Comparison of ENCODE assay signal across 8 mouse cellular contexts in genomic region chr1:167914982-167915561, GRCm38 (mm10).
DNase-seq lines count a peak whose midpoint lies in the region; ATAC-seq and TF ChIP-seq lines count a peak whose summit lies in the region.

No protein-coding gene starts in this region.

- WGBS in forebrain, embryonic 14.5 days = 31% methylated on average over 7 of the region's 7 CpGs
- WGBS in hindbrain, embryonic 10.5 days = 30% methylated on average over 7 of the region's 7 CpGs
- 27% methylated on average over 7 of the region's 7 CpGs for WGBS in lung, embryonic 14.5 days

- no peak overlapping the region for H3K9ac ChIP-seq in forebrain, embryonic 14.5 days (ENCODE audit: low read length)
- no peak overlapping the region for H3K9ac ChIP-seq in lung, embryonic 14.5 days

- peak; percentile 81 for TF ChIP-seq CTCF in lung, embryonic 14.5 days (IDR thresholded peaks at IDR 0.05; ENCODE audit: low read depth)

- no peak overlapping the region for H3K27ac ChIP-seq in forebrain, embryonic 14.5 days (ENCODE audit: low read depth, low read length)
- 0 out of 2 replicates have a peak overlapping the region, but pooled peaks have one; percentile 62 for H3K27ac ChIP-seq in hindbrain, embryonic 10.5 days
- no peak overlapping the region for H3K27ac ChIP-seq in lung, embryonic 14.5 days (ENCODE audit: low read depth)

- H3K4me1 ChIP-seq in forebrain, embryonic 14.5 days (ENCODE audit: control insufficient read depth, insufficient read depth, low read length) = no peaks in the 10 kb centered on the region
- peaks cover 3% of the 10 kb centered on the region; the same call in 1 of the 2 replicates for H3K4me1 ChIP-seq in hindbrain, embryonic 10.5 days (replicated peaks)
- H3K4me1 ChIP-seq in lung, embryonic 14.5 days (ENCODE audit: insufficient read depth) = no peaks in the 10 kb centered on the region

- H3K36me3 ChIP-seq in forebrain, embryonic 14.5 days (ENCODE audit: control insufficient read depth, insufficient read depth, low read length) = no peaks in the 10 kb centered on the region
- H3K36me3 ChIP-seq in hindbrain, embryonic 10.5 days = no peaks in the 10 kb centered on the region
- no peaks in the 10 kb centered on the region for H3K36me3 ChIP-seq in lung, embryonic 14.5 days (ENCODE audit: insufficient read depth)

- H3K9me3 ChIP-seq in forebrain, embryonic 14.5 days (replicated peaks; ENCODE audit: control insufficient read depth, low read length) = no peaks in the 10 kb centered on the region; the same call in 1 of the 2 replicates
- H3K9me3 ChIP-seq in hindbrain, embryonic 10.5 days = no peaks in the 10 kb centered on the region
- no peaks in the 10 kb centered on the region for H3K9me3 ChIP-seq in lung, embryonic 14.5 days (ENCODE audit: low read depth, low read length)

- no peaks in the 10 kb centered on the region for H3K27me3 ChIP-seq in forebrain, embryonic 14.5 days (replicated peaks; ENCODE audit: control insufficient read depth, insufficient read depth, low read length)
- H3K27me3 ChIP-seq in hindbrain, embryonic 10.5 days (ENCODE audit: insufficient read depth, poor library complexity, severe bottlenecking) = no peaks in the 10 kb centered on the region
- no peaks in the 10 kb centered on the region for H3K27me3 ChIP-seq in lung, embryonic 14.5 days (ENCODE audit: insufficient read depth, low read length)

- H3K4me3 ChIP-seq in forebrain, embryonic 14.5 days (ENCODE audit: low read depth, low read length) = no peak overlapping the region
- no peak overlapping the region for H3K4me3 ChIP-seq in hindbrain, embryonic 10.5 days
- H3K4me3 ChIP-seq in lung, embryonic 14.5 days (ENCODE audit: low read depth, low read length) = no peak overlapping the region

- ATAC-seq in forebrain, embryonic 14.5 days = peak; percentile 77
- ATAC-seq in lung, embryonic 14.5 days (ENCODE audit: insufficient read depth) = peak; percentile 78

- DNase-seq in Muller cell, postnatal 12 days (ENCODE audit: inconsistent ontology term) = peak; percentile 37
- peak; percentile 35 for DNase-seq in cerebellum, adult 11 months
- peak; percentile 94 for DNase-seq in forebrain, embryonic 14.5 days (ENCODE audit: low spot score)
- peak; percentile 84 for DNase-seq in hindbrain, embryonic 10.5 days (ENCODE audit: low spot score)
- peak; percentile 66 to 86 for DNase-seq in layer of hippocampus, adult 8-10 months (ENCODE audit: low spot score in 2 of 2)
- peak; percentile 95 for DNase-seq in lung, embryonic 14.5 days
- DNase-seq in ovary, postnatal 36 days (ENCODE audit: low spot score) = peak; percentile 60
- peak; percentile 62 to 70 for DNase-seq in urinary bladder, postnatal 36 days (ENCODE audit: low spot score in 2 of 2)

- no peak overlapping the region for H3K4me2 ChIP-seq in forebrain, embryonic 14.5 days (ENCODE audit: low read length)
- no peak overlapping the region for H3K4me2 ChIP-seq in lung, embryonic 14.5 days

Comparison
In these comparisons a context has a peak if more than half of its experiments do, and no peak if none do; other contexts are left out.
1. DNase-seq: peak in every context shown above with its lines; median percentile 95 in lung, embryonic 14.5 days; 94 in forebrain, embryonic 14.5 days; 84 in hindbrain, embryonic 10.5 days; 76 in layer of hippocampus, adult 8-10 months; 66 in urinary bladder, postnatal 36 days; 60 in ovary, postnatal 36 days; 37 in Muller cell, postnatal 12 days; 35 in cerebellum, adult 11 months.